Mouse (Mus musculus) neural tube, embryonic 11.5 days (tissue): ENCODE results near the gene Capns1. TPM values are rescaled to one million over a fixed set of nuclear protein-coding genes. Genes with fewer than 3 reads are reported as not detected.
"Not testable (repeated sequence)": the region's sequence is repeated elsewhere in the genome, so short reads cannot be mapped to it uniquely, and the experiment has no call there.

Experiments used
- ATAC-seq: fragments of 200-750 bp; cut with Nextera tagmentation; 2 replicates; pipeline ENCODE4 v1.8.0; 2017; ENCODE audit warnings: moderate number of reproducible peaks, mild to moderate bottlenecking, moderate TSS enrichment, moderate library complexity; ENCODE audit not compliant: insufficient read depth, low FRiP score, low TSS enrichment
- DNase-seq: peaks from one replicate; pipeline ENCODE4 v3.0.0-alpha.2; 2015; ENCODE audit warnings: low spot score
- H3K27ac ChIP-seq: fragments of 300-500 bp; sonication (generic); 2 replicates; pipeline ENCODE4 v1.5.1; 2014; ENCODE audit warnings: low read depth, mild to moderate bottlenecking, low read length
- H3K27me3 ChIP-seq: fragments of 300-500 bp; sonication (generic); 2 replicates; pipeline ENCODE4 v1.6.1; 2014; ENCODE audit warnings: mild to moderate bottlenecking, low read length, mixed read lengths; ENCODE audit not compliant: control insufficient read depth, insufficient read depth
- H3K36me3 ChIP-seq: fragments of 300-500 bp; sonication (generic); 2 replicates; pipeline ENCODE4 v1.6.1; 2014; ENCODE audit warnings: mild to moderate bottlenecking, low read length, moderate library complexity, mixed read lengths; ENCODE audit not compliant: control insufficient read depth, insufficient read depth
- H3K4me1 ChIP-seq: fragments of 300-500 bp; sonication (generic); 2 replicates; pipeline ENCODE4 v1.6.1; 2014; ENCODE audit warnings: low read length, mixed read lengths; ENCODE audit not compliant: control insufficient read depth, insufficient read depth
- H3K4me2 ChIP-seq: fragments of 300-500 bp; sonication (generic); 2 replicates; pipeline ENCODE4 v1.6.1; 2014; ENCODE audit warnings: low read depth, mild to moderate bottlenecking, moderate library complexity
- H3K4me3 ChIP-seq: fragments of 300-500 bp; sonication (generic); 2 replicates; pipeline ENCODE4 v1.5.1; 2014; ENCODE audit warnings: low read depth, low read length
- H3K9ac ChIP-seq: fragments of 300-500 bp; sonication (generic); 2 replicates; pipeline ENCODE4 v1.6.1; 2014; ENCODE audit warnings: mild to moderate bottlenecking, low read length
- H3K9me3 ChIP-seq: fragments of 300-500 bp; sonication (generic); 2 replicates; pipeline ENCODE4 v1.6.1; 2016; ENCODE audit warnings: low read length; ENCODE audit not compliant: control insufficient read depth
- WGBS: fragments of 180-500 bp; shearing (Covaris S2); extraction: QIAGEN DNeasy Blood & Tissue Kit; methylation state at CpG from one replicate; pipeline ENCODE4 v1.1.7; 2014; 5-methylcytosine and 5-hydroxymethylcytosine counted together
- polyA plus RNA-seq: library from polyadenylated mRNA; unstranded; fragments of >200 nt; fragmentation: Nextera tagmentation; extraction: Ambion mirVana; gene quantifications from 2 replicates; pipeline ENCODE4 v1.2.1, GENCODE M21; 2014

Capns1 gene
- polyA plus RNA-seq, 1 experiment from 2014 or later, result 51.8 TPM

GRCm38 (mm10) chr7:30189116-30189491 lies 9.5 kb downstream of the Capns1 start:
- WGBS, result 90% methylated on average over 4 of the region's 4 CpGs
- Histone ChIP-seq H3K4me3 (no peak overlapping the region), H3K27me3 (no peaks in the 10 kb centered on the region), H3K36me3 (0 out of 2 replicates have a peak, but pooled peaks cover 7% of the 10 kb centered on the region), H3K4me2 (no peak overlapping the region), H3K9ac (no peak overlapping the region), H3K27ac (no peak overlapping the region), H3K4me1 (peaks cover 8% of the 10 kb centered on the region), H3K9me3 (no peaks in the 10 kb centered on the region)
- DNase-seq (no peak), ATAC-seq (no peak)

GRCm38 (mm10) chr7:30188344-30189115 lies 10.1 kb downstream of the Capns1 start:
- no peak overlapping the region for H3K27ac ChIP-seq
- no peak overlapping the region for H3K4me2 ChIP-seq
- no peaks in the 10 kb centered on the region for H3K9me3 ChIP-seq
- no peak overlapping the region for H3K9ac ChIP-seq
- H3K36me3 ChIP-seq, result 0 out of 2 replicates have a peak, but pooled peaks cover 7% of the 10 kb centered on the region
- H3K27me3 ChIP-seq, result no peaks in the 10 kb centered on the region
- H3K4me1 ChIP-seq, result peaks cover 9% of the 10 kb centered on the region
- no peak overlapping the region for H3K4me3 ChIP-seq
- DNase-seq, result no peak
- ATAC-seq, result no peak
- WGBS, result 87% methylated on average over 12 of the region's 12 CpGs

- Histone ChIP-seq H3K27ac (no peak overlapping the region), H3K36me3 (0 out of 2 replicates have a peak, but pooled peaks cover 7% of the 10 kb centered on the region), H3K9me3 (no peaks in the 10 kb centered on the region), H3K27me3 (no peaks in the 10 kb centered on the region), H3K9ac (no peak overlapping the region), H3K4me1 (0 out of 2 replicates have a peak, but pooled peaks cover 3% of the 10 kb centered on the region), H3K4me3 (no peak overlapping the region), H3K4me2 (no peak overlapping the region)
- DNase-seq (no peak), ATAC-seq (no peak)
- 76% methylated on average over 13 of the region's 13 CpGs for WGBS
Observed at GRCm38 (mm10) chr7:30184641-30185348, 13.8 kb downstream of the Capns1 start.

- Histone ChIP-seq H3K4me1 (0 out of 2 replicates have a peak, but pooled peaks cover 3% of the 10 kb centered on the region), H3K9me3 (no peaks in the 10 kb centered on the region), H3K27ac (no peak within 1 kb of the TSS), H3K4me3 (0 out of 2 replicates have a peak within 1 kb of the TSS, but pooled peaks have one; percentile 13), H3K9ac (peak within 1 kb of the TSS; percentile 29; the same call in 1 of the 2 replicates), H3K27me3 (no peaks in the 10 kb centered on the region), H3K36me3 (0 out of 2 replicates have a peak, but pooled peaks cover 4% of the 10 kb centered on the region), H3K4me2 (peak within 1 kb of the TSS; percentile 43)
- WGBS, result 2% methylated on average over 11 of the region's 11 CpGs
- peak; percentile 77 for DNase-seq
- peak; percentile 64 for ATAC-seq
Observed at GRCm38 (mm10) chr7:30183879-30184289, 14.7 kb downstream of the Capns1 start, which contains the start of gene Cox7a1. TSS of gene Cox7a1 (plus strand) at chr7:30184144.

- H3K9me3 ChIP-seq, H3K4me2 ChIP-seq, H3K9ac ChIP-seq, ATAC-seq, H3K27me3 ChIP-seq, DNase-seq, H3K36me3 ChIP-seq, H3K4me1 ChIP-seq, H3K27ac ChIP-seq, H3K4me3 ChIP-seq: not testable (repeated sequence)
- 83% methylated on average over 7 of the region's 7 CpGs for WGBS
Observed at GRCm38 (mm10) chr7:30183189-30183588, 15.4 kb downstream of the Capns1 start.

- not testable (repeated sequence) for H3K4me2 ChIP-seq, H3K4me3 ChIP-seq, ATAC-seq, H3K27me3 ChIP-seq, H3K36me3 ChIP-seq, H3K4me1 ChIP-seq, H3K9me3 ChIP-seq, H3K9ac ChIP-seq, H3K27ac ChIP-seq, DNase-seq
- WGBS, result 95% methylated on average over 9 of the region's 10 CpGs
Observed at GRCm38 (mm10) chr7:30181929-30182328, 16.7 kb downstream of the Capns1 start.

GRCm38 (mm10) chr7:30181308-30181707 lies 17.3 kb downstream of the Capns1 start:
- Histone ChIP-seq H3K36me3 (peaks cover 4% of the 10 kb centered on the region; the same call in 1 of the 2 replicates), H3K4me3 (no peak overlapping the region), H3K27ac (no peak overlapping the region), H3K9me3 (no peaks in the 10 kb centered on the region), H3K4me1 (0 out of 2 replicates have a peak, but pooled peaks cover 3% of the 10 kb centered on the region), H3K4me2 (no peak overlapping the region), H3K27me3 (no peaks in the 10 kb centered on the region), H3K9ac (no peak overlapping the region)
- peak; percentile 74 for DNase-seq
- no peak for ATAC-seq
- WGBS, result 3% methylated on average over 4 of the region's 4 CpGs

GRCm38 (mm10) chr7:30178256-30178655 lies 20.4 kb downstream of the Capns1 start:
- H3K4me1 ChIP-seq, result no peaks in the 10 kb centered on the region
- H3K4me2 ChIP-seq, result no peak overlapping the region
- no peaks in the 10 kb centered on the region for H3K9me3 ChIP-seq
- DNase-seq (no peak), ATAC-seq (no peak)
- peaks cover 4% of the 10 kb centered on the region; the same call in 1 of the 2 replicates for H3K36me3 ChIP-seq
- H3K27ac ChIP-seq, result no peak overlapping the region
- no peak overlapping the region for H3K4me3 ChIP-seq
- H3K27me3 ChIP-seq, result no peaks in the 10 kb centered on the region
- no peak overlapping the region for H3K9ac ChIP-seq
- 87% methylated on average over 11 of the region's 11 CpGs for WGBS
